Mouse (Mus musculus) neutrophil, adult 5-6 weeks (primary cell): ENCODE results near the gene Chn2. TPM values are rescaled to one million over a fixed set of nuclear protein-coding genes. Genes with fewer than 3 reads are reported as not detected.

Source experiments
- ATAC-seq: fragments of 151-379, 151-347 bp; 2 replicates; pipeline ENCODE4 v1.8.0; 2017; ENCODE audit warnings: mild to moderate bottlenecking, moderate TSS enrichment; ENCODE audit not compliant: insufficient number of reproducible peaks, poor library complexity, low FRiP score, severe bottlenecking; ENCODE audit errors: extremely low read depth
- total RNA-seq: library from RNA; stranded (forward); fragments of 200-1000 nt; gene quantifications from 2 replicates; pipeline ENCODE4 v1.2.3, GENCODE M21; 2017

Gene Chn2
- 4.1 and 6.4 TPM in 2 replicates for total RNA-seq

GRCm38 (mm10) chr6:54039357-54039804, at the start of gene Chn2:
TSS of gene Chn2 (plus strand) at chr6:54039554.
- no peak for ATAC-seq

GRCm38 (mm10) chr6:53992386-53992785, 47.0 kb upstream of the Chn2 start:
- no peak for ATAC-seq

- no peak for ATAC-seq
Measured at GRCm38 (mm10) chr6:53995519-53995918, 43.8 kb upstream of the Chn2 start.

- no peak for ATAC-seq
Measured at GRCm38 (mm10) chr6:53996226-53996955, 43.0 kb upstream of the Chn2 start.

GRCm38 (mm10) chr6:54005302-54005701, 34.1 kb upstream of the Chn2 start:
- ATAC-seq: no peak

- ATAC-seq: no peak
Measured at GRCm38 (mm10) chr6:54008448-54009120, 30.8 kb upstream of the Chn2 start.

- no peak for ATAC-seq
Measured at GRCm38 (mm10) chr6:54009293-54009692, 30.1 kb upstream of the Chn2 start.

GRCm38 (mm10) chr6:54010362-54010761, 29.0 kb upstream of the Chn2 start:
- no peak for ATAC-seq

- no peak for ATAC-seq
Measured at GRCm38 (mm10) chr6:54012163-54012562, 27.2 kb upstream of the Chn2 start.

GRCm38 (mm10) chr6:54018038-54018437, 21.3 kb upstream of the Chn2 start:
- no peak for ATAC-seq

GRCm38 (mm10) chr6:54018861-54019260, 20.5 kb upstream of the Chn2 start:
- ATAC-seq: no peak

GRCm38 (mm10) chr6:54021123-54021789, 18.1 kb upstream of the Chn2 start:
- no peak for ATAC-seq

- ATAC-seq: no peak
Measured at GRCm38 (mm10) chr6:54023846-54024245, 15.5 kb upstream of the Chn2 start.

GRCm38 (mm10) chr6:54028706-54029105, 10.6 kb upstream of the Chn2 start:
- no peak for ATAC-seq

GRCm38 (mm10) chr6:54030351-54030750, 9.0 kb upstream of the Chn2 start:
- ATAC-seq: no peak

GRCm38 (mm10) chr6:54030776-54031175, 8.6 kb upstream of the Chn2 start:
- no peak for ATAC-seq

- peak; percentile 59; the same call in 1 of the 2 replicates for ATAC-seq
Measured at GRCm38 (mm10) chr6:54034471-54034870, 4.9 kb upstream of the Chn2 start.

- no peak for ATAC-seq
Measured at GRCm38 (mm10) chr6:54035548-54035947, 3.8 kb upstream of the Chn2 start.

GRCm38 (mm10) chr6:54038866-54039265, 488 bp upstream of the Chn2 start:
- ATAC-seq: no peak
